Mouse (Mus musculus) mouse trophoblast stem cell (cell line): ENCODE data around the gene Whrn.

Source experiments
- in situ Hi-C, 2 experiments: fragments of 300-500 bp; cut with MseI, MboI; formaldehyde crosslinking; loops; 2 replicates in 1 of 2; 3 replicates in 1 of 2; pipeline ENCODE4 v1.15.1; 2025

The Whrn gene

GRCm38 (mm10) chr4:63450551-63450950, 45.2 kb downstream of the Whrn start:
- in situ Hi-C loops = no loop called here

- in situ Hi-C loops = no loop called here
Observed at GRCm38 (mm10) chr4:63444362-63445066, 51.3 kb downstream of the Whrn start.

- in situ Hi-C loops = no loop called here
Observed at GRCm38 (mm10) chr4:63443101-63443500, 52.7 kb downstream of the Whrn start.

DNA sequence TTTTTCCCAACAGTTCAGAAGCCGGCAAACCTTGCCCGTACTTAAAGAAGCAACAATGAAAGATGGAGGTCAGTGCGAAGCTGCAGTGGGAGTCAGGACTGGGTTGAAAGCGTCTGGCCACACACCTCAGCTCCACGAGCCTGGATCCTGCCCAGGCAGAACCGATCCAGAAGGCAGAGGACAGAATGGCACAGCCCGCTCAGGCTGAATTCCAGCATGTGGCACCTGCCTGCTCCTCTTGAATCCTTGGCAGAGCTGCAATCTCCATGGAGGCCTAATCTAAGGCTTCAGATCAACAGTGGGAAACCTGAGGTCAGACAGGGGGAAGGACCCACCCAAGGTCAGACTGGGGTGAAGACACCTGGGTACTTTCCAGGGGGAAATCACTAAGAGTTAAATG, 54.2 kb downstream of the Whrn start:
- in situ Hi-C loops = no loop called here

DNA sequence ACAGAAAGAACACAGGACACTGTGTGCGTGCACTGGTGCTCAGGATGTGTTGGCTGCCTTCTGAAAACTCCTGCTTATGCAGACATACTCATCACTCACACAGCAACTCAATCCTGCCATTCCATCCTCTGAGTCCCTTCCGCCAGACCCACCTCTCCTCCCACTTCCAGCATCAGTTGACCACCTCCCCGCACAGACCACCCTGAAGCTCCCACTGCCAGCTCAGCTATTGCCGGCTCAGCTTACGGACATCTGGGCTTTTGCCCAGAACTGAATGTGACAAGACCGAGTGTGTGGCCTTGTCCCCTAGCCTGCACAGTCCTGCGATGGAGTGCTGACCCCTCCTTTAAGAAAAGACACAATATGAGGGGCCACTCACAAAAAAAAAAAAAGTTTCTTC, 55.5 kb downstream of the Whrn start:
- in situ Hi-C loops = no loop called here

GRCm38 (mm10) chr4:63437968-63438367, 57.8 kb downstream of the Whrn start:
- in situ Hi-C loops = no loop called here

GRCm38 (mm10) chr4:63437119-63437815, 58.5 kb downstream of the Whrn start:
- in situ Hi-C loops = no loop called here

DNA sequence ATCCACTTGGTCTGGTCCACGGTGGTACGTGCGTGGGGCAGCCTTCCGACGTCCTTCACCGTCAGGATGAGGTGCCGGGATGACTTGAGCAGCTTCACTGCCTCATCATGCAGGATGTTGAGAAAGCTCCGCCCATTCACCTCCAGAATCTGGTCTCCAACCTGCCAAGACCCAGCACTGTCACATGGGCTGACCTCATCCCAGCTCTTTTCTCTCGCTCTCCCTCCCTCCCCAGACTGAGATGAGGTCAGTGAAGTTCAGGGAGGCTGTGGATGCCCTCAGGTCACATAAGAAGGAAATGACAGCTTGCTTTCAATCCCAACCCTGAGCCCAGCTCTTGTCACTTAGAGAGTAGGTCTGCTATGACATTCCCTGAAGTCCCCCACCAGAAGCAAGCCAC, 60.4 kb downstream of the Whrn start:
- in situ Hi-C loops = no loop called here

GRCm38 (mm10) chr4:63431098-63431497, 64.7 kb downstream of the Whrn start:
- in situ Hi-C loops = no loop called here

- in situ Hi-C loops = no loop called here
Observed at GRCm38 (mm10) chr4:63430357-63430756, 65.4 kb downstream of the Whrn start.

DNA sequence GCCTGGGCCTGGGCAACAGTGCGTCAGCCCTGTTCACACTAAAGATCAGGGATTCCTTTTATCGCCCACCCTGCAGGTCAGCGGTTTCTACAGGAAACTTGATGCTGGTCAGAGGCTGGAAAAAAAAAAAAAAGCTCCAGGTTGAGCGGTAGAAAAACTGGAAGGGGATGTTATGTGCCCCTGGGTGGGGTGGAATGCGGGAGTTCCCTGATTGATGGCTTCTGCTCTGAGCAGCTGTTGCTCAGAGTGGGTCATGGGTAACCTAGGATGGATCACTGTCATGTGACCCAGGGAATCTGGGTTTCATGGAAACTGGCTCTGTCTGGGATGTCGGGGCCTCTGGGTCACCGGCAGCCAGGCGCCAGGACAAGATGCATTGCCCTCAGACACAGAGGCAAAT, 69.5 kb downstream of the Whrn start:
- in situ Hi-C loops = no loop called here

GRCm38 (mm10) chr4:63423811-63424210, 72.0 kb downstream of the Whrn start:
- in situ Hi-C loops = no loop called here

- in situ Hi-C loops = no loop called here
Observed at GRCm38 (mm10) chr4:63423231-63423630, 72.6 kb downstream of the Whrn start.

- in situ Hi-C loops = no loop called here
Observed at GRCm38 (mm10) chr4:63420143-63420920, 75.5 kb downstream of the Whrn start.

- in situ Hi-C loops = loop anchor here in 1 of 2 experiments (10.0 kb wide), 1 partner anchor 527 kb away; no protein-coding TSS in a partner anchor
Observed at GRCm38 (mm10) chr4:63418270-63418669, 77.5 kb downstream of the Whrn start.

- in situ Hi-C loops = loop anchor here in 1 of 2 experiments (10.0 kb wide), 1 partner anchor 527 kb away; no protein-coding TSS in a partner anchor
Observed at GRCm38 (mm10) chr4:63417318-63417957, 78.4 kb downstream of the Whrn start.

- in situ Hi-C loops = loop anchor here in 1 of 2 experiments (10.0 kb wide), 1 partner anchor 530 kb away; no protein-coding TSS in a partner anchor
Observed at GRCm38 (mm10) chr4:63414951-63415350, 80.8 kb downstream of the Whrn start.

DNA sequence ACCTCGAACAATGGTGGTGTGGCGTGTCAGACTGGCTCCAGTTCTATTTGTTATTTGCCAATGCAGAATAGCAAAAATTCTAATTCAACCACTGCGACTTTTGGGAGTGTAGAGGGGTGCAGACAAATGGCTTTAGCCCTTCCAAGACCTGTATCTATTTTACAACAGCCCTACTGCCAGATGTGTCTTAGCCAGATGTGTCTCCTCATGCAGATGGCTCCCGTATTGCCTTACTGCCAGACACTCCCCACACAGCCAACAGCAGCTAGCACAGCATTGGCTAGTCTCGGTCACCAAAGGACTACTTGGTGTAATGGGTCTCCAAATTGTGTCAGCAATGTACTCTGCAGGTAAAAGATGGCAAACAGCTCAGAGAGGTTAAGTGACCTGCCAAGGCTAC, 84.6 kb downstream of the Whrn start:
- in situ Hi-C loops = loop anchor here in 1 of 2 experiments (10.0 kb wide), 1 partner anchor 534 kb away; no protein-coding TSS in a partner anchor

- in situ Hi-C loops = loop anchor here in 1 of 2 experiments (10.0 kb wide), 1 partner anchor 534 kb away; no protein-coding TSS in a partner anchor
Observed at GRCm38 (mm10) chr4:63410583-63410934, 85.2 kb downstream of the Whrn start.

- in situ Hi-C loops = loop anchor here in 1 of 2 experiments (10.0 kb wide), 1 partner anchor 535 kb away; no protein-coding TSS in a partner anchor
Observed at GRCm38 (mm10) chr4:63409908-63410582, 85.7 kb downstream of the Whrn start.

- in situ Hi-C loops = no loop called here
Observed at GRCm38 (mm10) chr4:63409317-63409907, 86.4 kb downstream of the Whrn start.
